Mouse (Mus musculus): Measurements from ENCODE around the gene Prkaa2. TPM values are rescaled to one million over a fixed set of nuclear protein-coding genes. Genes with fewer than 3 reads are reported as not detected.

Gene Prkaa2
- total RNA-seq (2015) = not detected in 2 replicates
- total RNA-seq (2017) = 0.04 TPM in 1 of 2 replicates, not detected in the other

DNA sequence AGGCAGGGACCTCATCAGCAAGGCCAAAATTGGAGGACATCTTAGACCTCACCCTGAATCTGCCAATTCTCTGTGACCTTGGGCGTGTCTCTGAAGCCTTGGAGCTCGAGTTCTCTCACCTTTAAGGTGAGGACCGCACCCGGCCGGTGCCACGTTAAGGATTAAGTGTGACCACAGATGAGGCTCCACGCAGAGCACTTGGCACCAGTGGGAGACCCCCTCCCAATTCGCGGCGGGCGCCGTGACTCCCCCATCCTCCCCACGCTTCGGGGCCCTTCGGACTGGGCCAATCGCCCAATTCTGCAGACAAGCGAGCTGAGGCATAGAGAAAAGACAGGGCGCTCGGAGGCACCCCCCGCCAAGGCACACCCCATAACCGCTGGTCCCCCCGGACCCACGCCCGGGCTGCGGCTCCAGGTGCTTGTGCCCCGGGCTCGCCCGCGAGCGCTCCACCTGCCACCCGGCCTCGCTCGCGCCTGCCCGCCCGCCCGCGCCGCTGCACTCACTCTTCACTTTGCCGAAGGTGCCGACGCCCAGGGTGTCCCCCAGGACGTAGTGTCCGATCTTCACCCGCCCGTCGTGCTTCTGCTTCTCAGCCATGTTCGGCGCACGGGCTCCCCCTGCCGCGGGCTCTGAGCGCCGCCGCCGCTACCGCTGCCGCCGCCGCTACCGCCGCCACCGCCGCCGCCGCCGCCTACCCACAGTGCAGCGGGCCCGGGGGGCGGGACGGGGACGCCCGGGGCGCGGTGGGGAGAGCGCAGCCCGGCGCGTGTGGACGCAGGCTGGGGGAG, at the start of gene Prkaa2:
Prkaa2 (minus strand) TSS at position 692 of the 791 bp plus-strand sequence.
- peak; percentile 73 for ATAC-seq (ENCODE audit: poor library complexity, severe bottlenecking)

DNA sequence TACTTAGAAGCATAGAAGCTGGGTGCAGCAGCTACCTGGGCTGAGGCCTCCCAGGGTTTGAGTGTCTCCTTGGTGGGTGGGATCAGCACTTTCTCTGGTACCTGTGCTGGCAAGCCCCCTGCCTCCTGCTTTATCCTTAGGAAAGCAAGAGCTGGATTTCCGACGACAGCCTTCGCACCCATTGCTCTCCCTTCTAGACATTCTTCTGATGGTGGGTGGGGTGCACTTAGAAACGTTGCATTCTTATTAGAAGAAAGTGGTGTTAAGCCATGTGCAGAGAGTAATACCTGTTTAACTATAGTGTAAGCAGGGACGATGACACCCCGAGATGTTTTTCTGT, 49.8 kb upstream of the Prkaa2 start:
- ATAC-seq (ENCODE audit: poor library complexity, severe bottlenecking) = no peak

GRCm38 (mm10) chr4:105158651-105159530, 49.2 kb upstream of the Prkaa2 start:
- no peak for ATAC-seq (ENCODE audit: poor library complexity, severe bottlenecking)

DNA sequence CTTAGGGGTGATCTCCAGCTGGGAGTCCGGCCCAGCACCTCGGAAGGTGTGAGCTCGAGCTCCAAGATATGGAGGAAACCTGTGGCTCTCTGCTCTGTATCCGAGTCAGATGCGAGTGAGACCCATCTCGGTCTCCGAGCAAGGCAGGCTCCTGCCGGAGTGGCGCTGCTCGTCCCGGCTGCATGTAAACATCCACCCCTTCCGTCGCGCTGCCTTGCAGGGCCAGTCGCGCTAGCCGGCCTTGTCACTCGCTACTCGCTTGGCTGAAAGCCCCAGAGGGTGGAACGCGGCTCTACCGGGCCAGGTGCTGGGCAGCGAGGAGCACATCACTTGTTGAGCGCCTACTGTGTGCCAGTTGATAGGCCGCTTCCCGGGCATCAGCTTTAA, 48.5 kb upstream of the Prkaa2 start:
- ATAC-seq (ENCODE audit: poor library complexity, severe bottlenecking) = peak; percentile 40

DNA sequence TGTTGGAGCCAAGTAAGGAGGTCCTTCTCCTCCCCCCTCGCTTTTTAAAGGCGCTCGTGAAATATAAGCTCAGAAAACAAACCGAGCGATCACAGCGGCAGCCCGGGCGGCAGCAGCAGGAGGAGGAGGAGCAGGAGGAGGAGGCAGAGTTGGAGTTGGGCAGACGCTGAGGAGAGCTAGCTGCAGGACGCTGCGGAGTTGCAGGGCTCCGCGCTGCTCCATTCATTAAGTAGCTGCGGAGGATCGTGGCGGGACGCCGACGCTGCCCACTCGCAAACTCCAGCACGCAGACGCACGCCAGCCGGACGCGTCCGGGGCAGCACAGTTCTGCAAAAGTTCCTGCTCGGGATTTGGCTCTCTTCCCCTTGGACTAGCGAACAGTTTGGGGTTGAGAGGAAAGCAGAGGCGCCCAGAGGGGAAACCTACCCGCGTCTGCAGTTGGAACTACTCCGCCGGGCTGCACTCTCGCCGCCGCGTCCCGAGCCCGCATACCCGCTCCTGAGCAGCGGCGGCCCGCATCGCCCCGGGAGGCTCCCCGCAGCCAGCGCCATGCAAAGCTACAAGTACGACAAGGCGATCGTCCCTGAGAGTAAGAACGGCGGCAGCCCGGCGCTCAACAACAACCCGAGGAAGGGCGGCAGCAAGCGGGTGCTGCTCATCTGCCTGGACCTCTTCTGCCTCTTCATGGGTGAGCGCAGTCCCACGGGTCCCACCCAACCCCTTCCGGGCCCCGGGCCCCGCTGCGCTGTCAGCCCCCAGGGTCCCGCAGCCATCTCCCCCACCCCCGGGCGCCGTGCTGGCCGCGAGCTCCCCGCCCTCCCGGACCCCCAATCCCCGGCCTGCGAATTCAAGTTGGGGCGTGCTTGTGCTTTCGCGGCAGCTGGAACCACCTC, 47.8 kb upstream of the Prkaa2 start, which contains the start of gene Plpp3:
Plpp3 (plus strand) TSS at position 72 of the 893 bp plus-strand sequence.
- ATAC-seq (ENCODE audit: poor library complexity, severe bottlenecking) = peak; percentile 33

DNA sequence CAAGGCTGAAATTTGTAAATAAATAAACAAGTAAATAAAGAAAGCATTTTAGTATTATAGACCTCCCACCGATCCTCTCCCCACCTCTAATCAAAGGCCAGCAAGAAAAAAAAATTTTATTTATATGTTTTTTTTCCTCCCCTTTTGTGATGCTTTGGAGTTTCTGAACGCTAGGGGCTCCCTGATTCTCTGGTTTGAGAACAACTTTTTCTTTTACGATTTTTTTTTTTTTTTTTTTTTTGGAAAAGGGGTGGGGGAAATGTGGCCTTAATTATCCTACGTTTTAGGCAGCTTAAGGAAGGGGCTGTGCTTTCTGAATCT, 47.2 kb upstream of the Prkaa2 start:
- ATAC-seq (ENCODE audit: poor library complexity, severe bottlenecking) = no peak

- ATAC-seq (ENCODE audit: poor library complexity, severe bottlenecking) = no peak
Measured at GRCm38 (mm10) chr4:105156281-105156680, 46.6 kb upstream of the Prkaa2 start.

- no peak for ATAC-seq (ENCODE audit: poor library complexity, severe bottlenecking)
Measured at GRCm38 (mm10) chr4:105153227-105153626, 43.5 kb upstream of the Prkaa2 start.

- ATAC-seq (ENCODE audit: poor library complexity, severe bottlenecking) = peak; percentile 61
Measured at GRCm38 (mm10) chr4:105151911-105152690, 42.4 kb upstream of the Prkaa2 start.

GRCm38 (mm10) chr4:105149492-105149891, 39.8 kb upstream of the Prkaa2 start:
- peak; percentile 78 for ATAC-seq (ENCODE audit: poor library complexity, severe bottlenecking)

DNA sequence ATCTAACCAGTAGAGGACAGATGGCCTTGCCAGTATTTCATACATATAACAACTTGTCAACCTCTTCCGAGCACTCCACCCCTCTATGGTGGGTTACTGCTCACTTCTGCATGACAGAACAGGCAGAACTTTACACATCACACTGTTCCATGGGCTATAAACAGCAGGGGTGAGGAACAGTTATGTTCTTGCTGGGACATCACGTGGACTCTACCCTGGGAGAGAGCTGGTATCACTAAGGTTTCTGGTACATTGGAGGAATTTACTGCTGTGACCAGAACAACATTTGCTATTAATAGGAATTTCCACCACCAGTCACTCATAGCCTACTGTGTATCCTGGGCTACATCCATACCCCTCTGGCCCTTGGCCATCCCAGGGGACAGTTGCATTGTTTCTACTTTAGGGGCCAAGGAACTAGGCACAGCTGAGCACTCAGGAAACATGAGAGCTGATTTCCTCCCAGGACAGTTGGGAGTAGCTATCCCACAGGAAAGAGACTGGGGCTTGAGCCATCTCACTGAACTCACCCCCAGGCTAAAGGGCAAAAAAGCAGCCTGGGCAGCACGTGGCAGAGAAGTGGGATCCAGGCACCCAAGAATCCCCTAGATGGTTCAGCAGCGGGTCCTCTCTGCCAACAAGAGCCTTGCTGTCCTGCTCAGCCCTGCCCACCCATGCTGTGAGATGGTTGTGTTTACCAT, 23.8 kb upstream of the Prkaa2 start:
- no peak for ATAC-seq (ENCODE audit: poor library complexity, severe bottlenecking)

DNA sequence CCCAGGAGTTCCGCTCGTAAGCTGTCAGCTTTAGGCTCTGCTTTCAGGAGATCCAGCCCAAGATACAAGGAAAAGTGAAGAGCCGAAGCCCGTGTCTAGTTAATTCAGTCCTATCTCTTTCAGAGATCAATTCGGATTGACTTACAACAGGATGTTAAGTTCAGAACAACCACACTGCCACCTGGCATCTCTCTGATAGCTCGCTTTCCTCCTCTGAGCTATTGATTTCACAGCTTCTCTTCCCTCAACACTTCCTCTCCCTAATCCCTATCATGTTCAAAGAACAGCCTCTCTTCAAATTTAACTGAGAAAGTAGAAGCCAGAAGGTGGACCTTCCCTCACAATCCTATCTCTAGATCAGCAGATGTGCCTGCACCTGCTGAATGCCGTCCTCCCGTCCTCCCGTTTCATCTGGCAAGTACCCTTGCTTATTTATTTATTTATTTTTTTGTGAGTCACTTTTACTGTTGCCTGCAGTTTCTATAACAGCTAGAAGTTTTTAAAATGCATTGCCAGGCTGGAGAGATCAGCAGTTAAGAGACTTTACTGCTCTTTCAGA, 22.1 kb upstream of the Prkaa2 start:
- ATAC-seq (ENCODE audit: poor library complexity, severe bottlenecking) = no peak

DNA sequence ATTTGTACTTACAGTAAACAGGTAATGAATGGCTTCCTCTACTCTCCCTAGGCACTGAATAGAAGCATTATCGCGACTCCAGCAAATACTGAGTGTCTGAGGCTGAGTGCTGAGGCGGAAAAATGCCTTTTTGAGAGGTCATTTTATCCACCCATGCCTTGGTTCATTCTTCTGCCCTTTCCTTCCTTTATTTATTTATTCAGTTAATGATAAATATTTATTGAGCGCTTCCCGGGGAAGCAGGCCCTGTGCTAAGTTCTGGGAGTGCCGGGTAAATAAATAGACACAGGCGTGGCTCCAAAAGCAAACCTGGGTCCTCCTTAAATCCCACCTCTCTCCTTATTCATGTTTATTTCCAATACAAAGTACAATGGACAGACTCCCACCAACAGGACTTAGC, 19.5 kb upstream of the Prkaa2 start:
- no peak for ATAC-seq (ENCODE audit: poor library complexity, severe bottlenecking)

- ATAC-seq (ENCODE audit: poor library complexity, severe bottlenecking) = no peak
Measured at GRCm38 (mm10) chr4:105122429-105122828, 12.7 kb upstream of the Prkaa2 start.

DNA sequence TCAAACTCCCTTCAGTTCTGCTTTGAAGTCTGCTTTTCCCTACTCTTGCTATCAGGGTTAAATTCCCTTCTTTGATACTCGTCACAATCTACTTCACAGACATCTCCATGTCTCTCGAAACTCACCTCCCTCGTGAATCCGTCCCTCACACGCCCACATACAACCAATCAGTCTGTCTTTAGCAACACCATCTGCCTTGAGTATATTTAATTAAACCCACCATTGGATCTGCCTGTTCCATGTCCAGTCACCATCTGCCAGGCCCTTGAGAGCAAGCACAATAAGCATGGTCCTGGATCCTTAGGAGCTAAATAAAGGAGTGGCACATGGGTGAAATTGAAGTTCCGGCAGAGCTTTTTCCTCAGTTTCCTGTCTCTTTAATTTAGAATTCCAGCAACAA, 11.4 kb upstream of the Prkaa2 start:
- no peak for ATAC-seq (ENCODE audit: poor library complexity, severe bottlenecking)

DNA sequence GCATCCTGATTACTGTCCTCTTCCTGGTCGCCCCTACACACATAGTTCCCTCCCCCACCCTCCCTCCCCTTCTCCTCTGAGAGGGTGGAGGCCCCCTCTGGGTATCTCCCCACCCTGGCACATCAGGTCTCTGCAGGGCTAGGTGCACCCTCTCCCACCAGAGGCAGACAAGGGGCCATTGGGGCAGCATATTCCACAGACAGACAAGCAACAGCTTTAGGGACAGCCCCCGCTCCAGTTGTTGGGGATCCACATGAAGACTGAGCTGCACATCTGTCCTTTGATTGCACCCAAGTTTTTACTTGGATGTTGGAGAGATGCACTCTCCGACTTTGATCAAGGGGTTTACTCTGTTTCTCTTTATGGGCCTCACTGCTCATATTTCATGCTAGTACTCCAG, 3.8 kb upstream of the Prkaa2 start:
- no peak for ATAC-seq (ENCODE audit: poor library complexity, severe bottlenecking)

DNA sequence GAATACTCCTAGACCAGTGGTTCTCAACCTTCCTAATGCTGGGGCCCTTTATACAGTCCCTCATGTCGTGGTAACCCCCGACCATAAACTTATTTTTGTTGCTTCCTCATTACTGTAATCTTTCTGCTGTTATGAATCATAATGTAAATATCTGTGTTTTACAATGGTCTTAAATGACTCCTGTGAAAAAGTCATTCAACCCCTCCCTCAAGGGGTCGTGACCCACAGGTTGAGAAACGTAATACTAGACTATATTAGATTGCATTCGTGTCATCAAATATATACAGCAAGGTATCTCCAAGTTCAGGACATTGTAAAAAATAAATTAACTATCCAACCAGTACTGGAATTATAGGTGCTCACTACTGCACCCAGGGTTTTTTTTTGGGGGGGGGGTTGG, 3.4 kb upstream of the Prkaa2 start:
- ATAC-seq (ENCODE audit: poor library complexity, severe bottlenecking) = no peak

DNA sequence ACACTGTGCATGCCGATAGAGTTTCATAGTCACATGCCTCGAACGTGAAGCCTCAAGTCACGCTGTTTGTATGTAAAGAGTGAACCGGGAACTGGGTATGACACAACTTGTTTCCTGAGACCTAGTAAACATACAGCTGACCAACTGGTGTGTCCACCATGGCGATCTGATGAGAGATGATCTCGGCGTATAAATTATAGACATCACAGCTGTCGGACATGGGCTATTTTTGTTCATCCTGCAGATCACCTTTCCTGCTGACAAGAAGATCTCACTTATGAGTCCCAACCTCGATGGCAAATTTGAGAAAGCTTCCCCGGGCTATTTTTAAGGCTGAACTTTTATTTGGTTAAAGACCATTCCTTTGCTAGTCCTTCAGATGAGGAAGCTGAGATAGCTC, 2.1 kb upstream of the Prkaa2 start:
- ATAC-seq (ENCODE audit: poor library complexity, severe bottlenecking) = no peak

- no peak for ATAC-seq (ENCODE audit: poor library complexity, severe bottlenecking)
Measured at GRCm38 (mm10) chr4:105110684-105111035, 970 bp upstream of the Prkaa2 start.
